Mouse (Mus musculus): ENCODE data around the gene Abtb1. TPM values are rescaled to one million over a fixed set of nuclear protein-coding genes. Genes with fewer than 3 reads are reported as not detected.
A peak's percentile ranks its signal among the peaks of the same experiment; 100 is the strongest.

Abtb1 gene
- polyA plus RNA-seq, 2 experiments, result 39.0 to 43.1 TPM

DNA sequence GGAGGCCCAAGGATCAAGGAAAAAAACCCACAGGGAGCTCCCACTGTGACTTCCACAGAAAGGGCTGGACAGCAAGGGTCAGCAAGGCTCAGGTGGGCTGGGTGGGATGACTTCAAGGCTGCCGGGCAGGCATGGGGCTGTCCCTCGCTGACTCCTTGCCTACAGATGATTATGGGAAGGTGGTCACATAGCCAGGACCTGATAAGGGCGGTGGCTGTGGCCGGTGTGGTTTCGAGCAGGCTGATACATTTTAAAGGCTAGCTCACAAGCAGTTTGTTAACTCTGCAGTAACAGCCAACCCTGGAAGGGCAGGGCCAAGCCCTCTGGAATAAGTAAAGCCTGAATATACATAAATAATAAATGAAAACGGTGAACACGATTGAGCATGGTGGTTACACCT, 38.7 kb downstream of the Abtb1 start:
- H3K9me3 ChIP-seq (ENCODE audit: control insufficient read depth, low read length), result no peaks in the 10 kb centered on the region
- H3K4me1 ChIP-seq (replicated peaks; ENCODE audit: control insufficient read depth in 2 of 2, insufficient read depth in 2 of 2, low read length in 1 of 2), result peaks cover 27 to 28% of the 10 kb centered on the region in 2 experiments
- peak in 1 of 3 experiments; percentile 47 for DNase-seq (ENCODE audit: low read depth in 3 of 3, low spot score in 3 of 3)
- H3K36me3 ChIP-seq (replicated peaks; ENCODE audit: control insufficient read depth, insufficient read depth, low read depth), result peaks cover 8% of the 10 kb centered on the region
- H3K9ac ChIP-seq (replicated peaks), result peak overlapping the region; percentile 54
- TF ChIP-seq EP300 (IDR thresholded peaks at IDR 0.05; ENCODE audit: low read depth) (peak; percentile 43; the same call in 1 of the 2 replicates), CTCF (IDR thresholded peaks at IDR 0.05; ENCODE audit: low read depth) (no peak)
- no peak overlapping the region for H3K4me3 ChIP-seq (ENCODE audit: insufficient read depth in 1 of 2, low read depth in 2 of 2, low read length in 2 of 2)
- no peaks in the 10 kb centered on the region for H3K27me3 ChIP-seq (ENCODE audit: control insufficient read depth, insufficient read depth, low read length)
- H3K4me2 ChIP-seq (ENCODE audit: low read depth), result peak overlapping the region; percentile 44
- 21% methylated on average over 7 of the region's 7 CpGs for WGBS (ENCODE audit: insufficient replicate concordance)
- ATAC-seq (ENCODE audit: insufficient read depth), result peak; percentile 75
- H3K27ac ChIP-seq, result peak overlapping the region; percentile 76

- no peak overlapping the region for H3K27ac ChIP-seq
- peaks cover 8% of the 10 kb centered on the region for H3K36me3 ChIP-seq (replicated peaks; ENCODE audit: control insufficient read depth, insufficient read depth, low read depth)
- DNase-seq (ENCODE audit: low read depth in 3 of 3, low spot score in 3 of 3) (no peak), ATAC-seq (ENCODE audit: insufficient read depth) (no peak)
- H3K9ac ChIP-seq (replicated peaks), result no peak overlapping the region
- TF ChIP-seq EP300 (IDR thresholded peaks at IDR 0.05; ENCODE audit: low read depth), result no peak
- TF ChIP-seq CTCF (IDR thresholded peaks at IDR 0.05; ENCODE audit: low read depth), result no peak
- peaks cover 27 to 28% of the 10 kb centered on the region in 2 experiments for H3K4me1 ChIP-seq (replicated peaks; ENCODE audit: control insufficient read depth in 2 of 2, insufficient read depth in 2 of 2, low read length in 1 of 2)
- no peak overlapping the region for H3K4me2 ChIP-seq (ENCODE audit: low read depth)
- no peak overlapping the region for H3K4me3 ChIP-seq (ENCODE audit: insufficient read depth in 1 of 2, low read depth in 2 of 2, low read length in 2 of 2)
- H3K27me3 ChIP-seq (ENCODE audit: control insufficient read depth, insufficient read depth, low read length), result no peaks in the 10 kb centered on the region
- no peaks in the 10 kb centered on the region for H3K9me3 ChIP-seq (ENCODE audit: control insufficient read depth, low read length)
- WGBS (ENCODE audit: insufficient replicate concordance), result 47% methylated on average over 3 of the region's 3 CpGs
These were observed 41.0 kb downstream of the Abtb1 start for GRCm38 (mm10) chr6:88800735-88801134.

GRCm38 (mm10) chr6:88800191-88800590, 41.6 kb downstream of the Abtb1 start:
- peaks cover 8% of the 10 kb centered on the region for H3K36me3 ChIP-seq (replicated peaks; ENCODE audit: control insufficient read depth, insufficient read depth, low read depth)
- no peaks in the 10 kb centered on the region for H3K9me3 ChIP-seq (ENCODE audit: control insufficient read depth, low read length)
- ATAC-seq (ENCODE audit: insufficient read depth) (no peak), DNase-seq (ENCODE audit: low read depth in 3 of 3, low spot score in 3 of 3) (no peak)
- H3K27me3 ChIP-seq (ENCODE audit: control insufficient read depth, insufficient read depth, low read length), result no peaks in the 10 kb centered on the region
- no peak overlapping the region for H3K9ac ChIP-seq (replicated peaks)
- no peak overlapping the region for H3K4me2 ChIP-seq (ENCODE audit: low read depth)
- no peak overlapping the region for H3K27ac ChIP-seq
- H3K4me3 ChIP-seq (ENCODE audit: insufficient read depth in 1 of 2, low read depth in 2 of 2, low read length in 2 of 2), result no peak overlapping the region
- no peak for TF ChIP-seq CTCF (IDR thresholded peaks at IDR 0.05; ENCODE audit: low read depth)
- no peak for TF ChIP-seq EP300 (IDR thresholded peaks at IDR 0.05; ENCODE audit: low read depth)
- 71% methylated on average over 7 of the region's 7 CpGs for WGBS (ENCODE audit: insufficient replicate concordance)
- peaks cover 27 to 28% of the 10 kb centered on the region in 2 experiments for H3K4me1 ChIP-seq (replicated peaks; ENCODE audit: control insufficient read depth in 2 of 2, insufficient read depth in 2 of 2, low read length in 1 of 2)

DNA sequence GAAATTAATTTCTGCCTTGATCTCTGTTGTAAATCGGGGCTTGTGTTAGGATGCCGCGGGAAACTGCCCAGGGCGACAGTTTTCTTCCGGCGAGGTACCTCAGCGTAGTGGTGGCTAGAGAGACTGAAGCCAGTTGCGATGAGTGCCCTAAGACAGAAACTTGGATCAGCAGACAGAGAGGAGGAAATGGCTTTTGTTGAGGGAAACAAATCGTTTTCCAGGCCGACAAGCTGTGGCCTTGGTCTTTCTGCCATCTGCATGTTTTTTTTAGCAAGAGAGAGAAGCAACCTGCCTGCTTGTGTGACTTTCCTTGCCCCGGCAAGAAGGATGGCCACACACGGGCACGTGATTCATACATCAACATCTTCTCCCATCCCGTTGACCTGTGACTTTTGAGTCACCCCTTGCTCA, 47.2 kb downstream of the Abtb1 start:
- ATAC-seq (ENCODE audit: insufficient read depth), result no peak
- H3K9me3 ChIP-seq (ENCODE audit: control insufficient read depth, low read length), result no peaks in the 10 kb centered on the region

DNA sequence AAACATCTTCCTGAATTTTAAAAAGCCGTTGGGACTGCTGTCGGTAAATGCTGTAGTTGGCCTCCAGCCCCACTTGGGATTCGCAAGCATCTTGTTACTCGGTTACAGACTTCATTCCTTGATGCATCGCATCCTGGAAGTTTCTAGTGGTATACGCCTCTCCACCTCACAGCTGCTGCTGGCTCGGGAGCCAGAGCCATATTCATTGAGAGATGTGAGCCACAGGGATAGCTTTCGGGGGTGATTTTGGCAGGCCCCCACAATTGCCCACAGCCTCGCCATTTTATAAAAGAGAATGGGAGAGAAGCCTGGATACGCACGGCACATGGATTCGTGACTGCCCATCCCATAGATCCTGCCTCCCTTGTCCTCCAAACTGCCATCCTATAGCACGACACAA, 47.9 kb downstream of the Abtb1 start:
- no peak overlapping the region for H3K27ac ChIP-seq
- ATAC-seq (ENCODE audit: insufficient read depth) (no peak), DNase-seq (ENCODE audit: low read depth in 3 of 3, low spot score in 3 of 3) (no peak)

More for the DNA sequence above, 47.2 kb downstream of the Abtb1 start:
- no peak for TF ChIP-seq CTCF (IDR thresholded peaks at IDR 0.05; ENCODE audit: low read depth)
- TF ChIP-seq EP300 (IDR thresholded peaks at IDR 0.05; ENCODE audit: low read depth), result no peak
- Histone ChIP-seq H3K36me3 (replicated peaks; ENCODE audit: control insufficient read depth, insufficient read depth, low read depth) (no peaks in the 10 kb centered on the region), H3K4me2 (ENCODE audit: low read depth) (no peak overlapping the region), H3K27me3 (ENCODE audit: control insufficient read depth, insufficient read depth, low read length) (no peaks in the 10 kb centered on the region), H3K4me3 (ENCODE audit: insufficient read depth in 1 of 2, low read depth in 2 of 2, low read length in 2 of 2) (no peak overlapping the region), H3K4me1 (replicated peaks; ENCODE audit: control insufficient read depth in 2 of 2, insufficient read depth in 2 of 2, low read length in 1 of 2) (peaks cover 0 to 5% of the 10 kb centered on the region in 2 experiments; a peak in 2 of 4 replicates), H3K27ac (no peak overlapping the region), H3K9ac (replicated peaks) (no peak overlapping the region)
- DNase-seq (ENCODE audit: low read depth in 3 of 3, low spot score in 3 of 3), result no peak
- 72% methylated on average over 14 of the region's 14 CpGs for WGBS (ENCODE audit: insufficient replicate concordance)

More for the DNA sequence above, 47.9 kb downstream of the Abtb1 start:
- H3K27me3 ChIP-seq (ENCODE audit: control insufficient read depth, insufficient read depth, low read length), result no peaks in the 10 kb centered on the region
- H3K4me1 ChIP-seq (replicated peaks; ENCODE audit: control insufficient read depth in 2 of 2, insufficient read depth in 2 of 2, low read length in 1 of 2), result peaks cover 0 to 5% of the 10 kb centered on the region in 2 experiments; a peak in 2 of 4 replicates
- H3K4me3 ChIP-seq (ENCODE audit: insufficient read depth in 1 of 2, low read depth in 2 of 2, low read length in 2 of 2), result no peak overlapping the region
- no peak overlapping the region for H3K4me2 ChIP-seq (ENCODE audit: low read depth)
- H3K9me3 ChIP-seq (ENCODE audit: control insufficient read depth, low read length), result no peaks in the 10 kb centered on the region
- no peaks in the 10 kb centered on the region for H3K36me3 ChIP-seq (replicated peaks; ENCODE audit: control insufficient read depth, insufficient read depth, low read depth)
- H3K9ac ChIP-seq (replicated peaks), result no peak overlapping the region
- WGBS (ENCODE audit: insufficient replicate concordance), result 86% methylated on average over 13 of the region's 13 CpGs
- TF ChIP-seq EP300 (IDR thresholded peaks at IDR 0.05; ENCODE audit: low read depth) (no peak), CTCF (IDR thresholded peaks at IDR 0.05; ENCODE audit: low read depth) (no peak)
